Comparison of ENCODE assay signal across 12 mouse cellular contexts in the genomic region with DNA sequence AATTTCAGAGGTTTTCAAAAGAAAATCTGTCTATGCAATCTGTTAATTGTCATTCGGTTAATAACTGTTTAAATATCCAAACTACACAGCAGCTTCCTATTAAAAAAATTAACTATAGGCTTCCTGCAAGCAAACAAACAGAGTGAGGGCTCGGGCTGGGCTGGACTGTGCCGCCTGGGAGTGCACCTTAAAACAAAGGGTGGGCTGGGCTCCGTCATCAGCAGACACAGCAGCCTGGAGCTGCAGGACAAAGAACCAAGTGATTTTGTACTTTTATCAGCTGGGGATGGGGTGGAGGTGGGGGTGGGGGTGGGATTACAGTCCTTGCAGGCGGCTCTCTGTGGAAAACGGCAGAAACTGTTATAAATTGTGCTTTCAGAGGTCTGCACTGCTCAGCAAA.
A peak's percentile ranks its signal among the peaks of the same experiment; 100 is the strongest.
DNase-seq lines count a peak whose midpoint lies in the region; ATAC-seq and TF ChIP-seq lines count a peak whose summit lies in the region.
"Had no signal": no experiment of that assay in that cellular context is flagged by ENCODE, and none has a peak within 500 bp of the region (broad histone marks: within the 10 kb centered on the region; RNA-seq: fewer than 3 reads in every experiment).

No protein-coding gene starts in this region.

- 0 out of 2 replicates have a peak, but pooled peaks have one; percentile 34 for TF ChIP-seq EP300 in ES-Bruce4 (IDR thresholded peaks at IDR 0.05; ENCODE audit: insufficient read depth, low read depth, low read length)

- H3K4me1 ChIP-seq in ES-Bruce4 (ENCODE audit: control insufficient read depth, insufficient read depth, low read length), result no peaks in the 10 kb centered on the region
- H3K4me1 ChIP-seq in forebrain, embryonic 11.5 days (replicated peaks; ENCODE audit: control insufficient read depth, insufficient read depth, low read length), result peaks cover 17% of the 10 kb centered on the region
- peaks cover 62% of the 10 kb centered on the region for H3K4me1 ChIP-seq in hindbrain, embryonic 15.5 days (replicated peaks)
- H3K4me1 ChIP-seq in midbrain, embryonic 13.5 days (replicated peaks), result peaks cover 86% of the 10 kb centered on the region

- no peak for TF ChIP-seq CTCF in ES-Bruce4 (IDR thresholded peaks at IDR 0.05; ENCODE audit: low read depth, low read length)

- no peak for TF ChIP-seq POLR2A in ES-Bruce4 (IDR thresholded peaks at IDR 0.05; ENCODE audit: insufficient read depth, low read length)

- H3K9ac ChIP-seq in ES-Bruce4 (ENCODE audit: low read depth, poor library complexity, severe bottlenecking), result no peak overlapping the region
- no peak overlapping the region for H3K9ac ChIP-seq in forebrain, embryonic 11.5 days (ENCODE audit: low read length)
- no peak overlapping the region for H3K9ac ChIP-seq in hindbrain, embryonic 15.5 days
- H3K9ac ChIP-seq in midbrain, embryonic 13.5 days (replicated peaks), result peak overlapping the region; percentile 48
- H3K9ac ChIP-seq: limb, embryonic 15.5 days; lung, embryonic 15.5 days had no signal

- ATAC-seq in forebrain, embryonic 11.5 days (replicated peaks; ENCODE audit: low FRiP score), result peak; percentile 51; the same call in 1 of the 2 replicates
- no peak for ATAC-seq in hindbrain, embryonic 15.5 days (ENCODE audit: low FRiP score, low read depth)
- peak; percentile 84 for ATAC-seq in midbrain, embryonic 13.5 days
- no peak for ATAC-seq in cerebellum, adult (ENCODE audit: insufficient number of reproducible peaks, low FRiP score, low TSS enrichment)
- ATAC-seq: intestine, postnatal 0 days had no signal

- H3K27ac ChIP-seq in ES-Bruce4 (ENCODE audit: insufficient read depth, low read length), result no peak overlapping the region
- peak overlapping the region; percentile 65; the same call in 1 of the 2 replicates for H3K27ac ChIP-seq in forebrain, embryonic 11.5 days (ENCODE audit: low read depth, low read length)
- H3K27ac ChIP-seq in hindbrain, embryonic 15.5 days (replicated peaks), result peak overlapping the region; percentile 58
- peak overlapping the region; percentile 85 for H3K27ac ChIP-seq in midbrain, embryonic 13.5 days
- H3K27ac ChIP-seq: limb, embryonic 15.5 days; lung, embryonic 15.5 days had no signal

- WGBS in forebrain, embryonic 11.5 days, result 11% methylated on average over 6 of the region's 6 CpGs
- WGBS in hindbrain, embryonic 15.5 days, result 17% methylated on average over 6 of the region's 6 CpGs
- 13% methylated on average over 6 of the region's 6 CpGs for WGBS in midbrain, embryonic 13.5 days

- no peak overlapping the region for H3K4me3 ChIP-seq in ES-Bruce4 (ENCODE audit: low read depth, low read length)
- no peak overlapping the region for H3K4me3 ChIP-seq in forebrain, embryonic 11.5 days (ENCODE audit: low read depth, low read length)
- H3K4me3 ChIP-seq in hindbrain, embryonic 15.5 days, result no peak overlapping the region
- H3K4me3 ChIP-seq in midbrain, embryonic 13.5 days (replicated peaks), result no peak overlapping the region
- H3K4me3 ChIP-seq: limb, embryonic 15.5 days; lung, embryonic 15.5 days had no signal

- H3K27me3 ChIP-seq in ES-Bruce4 (ENCODE audit: control insufficient read depth, insufficient read depth, low read length, poor library complexity, severe bottlenecking), result no peaks in the 10 kb centered on the region
- H3K27me3 ChIP-seq in forebrain, embryonic 11.5 days (ENCODE audit: control insufficient read depth, insufficient read depth, low read length), result no peaks in the 10 kb centered on the region
- H3K27me3 ChIP-seq in hindbrain, embryonic 15.5 days, result no peaks in the 10 kb centered on the region
- no peaks in the 10 kb centered on the region for H3K27me3 ChIP-seq in midbrain, embryonic 13.5 days
- H3K27me3 ChIP-seq: limb, embryonic 15.5 days; lung, embryonic 15.5 days had no signal

- no peaks in the 10 kb centered on the region for H3K9me3 ChIP-seq in ES-Bruce4 (replicated peaks; ENCODE audit: control insufficient read depth, insufficient read depth, low read length, poor library complexity, severe bottlenecking)
- H3K9me3 ChIP-seq in forebrain, embryonic 11.5 days (ENCODE audit: control insufficient read depth, low read length), result no peaks in the 10 kb centered on the region
- H3K9me3 ChIP-seq in hindbrain, embryonic 15.5 days, result no peaks in the 10 kb centered on the region
- no peaks in the 10 kb centered on the region for H3K9me3 ChIP-seq in midbrain, embryonic 13.5 days
- H3K9me3 ChIP-seq: limb, embryonic 15.5 days; lung, embryonic 15.5 days had no signal

- H3K4me2 ChIP-seq in forebrain, embryonic 11.5 days (ENCODE audit: low read depth, low read length, severe bottlenecking), result peak overlapping the region; percentile 20; the same call in 1 of the 2 replicates
- H3K4me2 ChIP-seq in hindbrain, embryonic 15.5 days, result no peak overlapping the region
- no peak overlapping the region for H3K4me2 ChIP-seq in midbrain, embryonic 13.5 days (replicated peaks)
- H3K4me2 ChIP-seq: limb, embryonic 15.5 days; lung, embryonic 15.5 days had no signal

- peak; percentile 72 for DNase-seq in forebrain, embryonic 11.5 days (ENCODE audit: low spot score)
- DNase-seq in urinary bladder, postnatal 14 days (ENCODE audit: low spot score), result no peak
- no peak for DNase-seq in layer of hippocampus, adult 11-12 months (ENCODE audit: low spot score)
- DNase-seq in spleen, adult 12 weeks (ENCODE audit: low spot score), result no peak
- DNase-seq: gastrocnemius, postnatal 10 days had no signal

- no peaks in the 10 kb centered on the region for H3K36me3 ChIP-seq in ES-Bruce4 (ENCODE audit: control insufficient read depth, insufficient read depth, low read length, poor library complexity, severe bottlenecking)
- H3K36me3 ChIP-seq in forebrain, embryonic 11.5 days (ENCODE audit: control insufficient read depth, insufficient read depth, low read length), result no peaks in the 10 kb centered on the region
- H3K36me3 ChIP-seq in hindbrain, embryonic 15.5 days, result no peaks in the 10 kb centered on the region
- H3K36me3 ChIP-seq in midbrain, embryonic 13.5 days, result peaks cover 15% of the 10 kb centered on the region
- H3K36me3 ChIP-seq: lung, embryonic 15.5 days had no signal

Comparison
In these comparisons a context has a peak if more than half of its experiments do, and no peak if none do; other contexts are left out.
1. ATAC-seq: peak in forebrain, embryonic 11.5 days (single experiment) and midbrain, embryonic 13.5 days (single experiment); none in hindbrain, embryonic 15.5 days (single experiment) and cerebellum, adult (single experiment).